Mouse (Mus musculus) liver (tissue): ENCODE measurements around the gene Ugt1a9.
"Not testable (repeated sequence)": the region's sequence is repeated elsewhere in the genome, so short reads cannot be mapped to it uniquely, and the experiment has no call there.

Source experiments
- DNase-seq: peaks from one replicate; pipeline ENCODE4 v3.0.0-alpha.2; 2020; ENCODE audit warnings: mixed read lengths

The Ugt1a9 gene

GRCm38 (mm10) chr1:88109027-88109557 is 38.5 kb downstream of the Ugt1a9 start:
- DNase-seq: not testable (repeated sequence)

- not testable (repeated sequence) for DNase-seq
These were observed 39.0 kb downstream of the Ugt1a9 start for GRCm38 (mm10) chr1:88109604-88110003.

- DNase-seq: not testable (repeated sequence)
These were observed 42.2 kb downstream of the Ugt1a9 start for GRCm38 (mm10) chr1:88112769-88113168.

- DNase-seq: not testable (repeated sequence)
These were observed 50.0 kb downstream of the Ugt1a9 start for GRCm38 (mm10) chr1:88120550-88120949.

GRCm38 (mm10) chr1:88121521-88121920 is 50.9 kb downstream of the Ugt1a9 start:
- peak; percentile 15 for DNase-seq

GRCm38 (mm10) chr1:88125827-88126360 is 55.3 kb downstream of the Ugt1a9 start:
- DNase-seq: not testable (repeated sequence)

- DNase-seq: not testable (repeated sequence)
These were observed 58.5 kb downstream of the Ugt1a9 start for GRCm38 (mm10) chr1:88129091-88129490.

- not testable (repeated sequence) for DNase-seq
These were observed 59.6 kb downstream of the Ugt1a9 start for GRCm38 (mm10) chr1:88130223-88130622.

GRCm38 (mm10) chr1:88133908-88134456 is 63.4 kb downstream of the Ugt1a9 start:
- DNase-seq: no peak

- not testable (repeated sequence) for DNase-seq
These were observed 63.9 kb downstream of the Ugt1a9 start, which contains the start of gene Ugt1a6a for GRCm38 (mm10) chr1:88134457-88135011. Gene Ugt1a6a (plus strand): TSS chr1:88134809.

GRCm38 (mm10) chr1:88135229-88135904 is 64.8 kb downstream of the Ugt1a9 start:
- not testable (repeated sequence) for DNase-seq

GRCm38 (mm10) chr1:88136646-88137045 is 66.0 kb downstream of the Ugt1a9 start:
- no peak for DNase-seq

- DNase-seq: no peak
These were observed 66.7 kb downstream of the Ugt1a9 start for GRCm38 (mm10) chr1:88137264-88137663.

GRCm38 (mm10) chr1:88138145-88138544 is 67.5 kb downstream of the Ugt1a9 start:
- no peak for DNase-seq

- DNase-seq: not testable (repeated sequence)
These were observed 69.9 kb downstream of the Ugt1a9 start for GRCm38 (mm10) chr1:88140492-88140891.

- DNase-seq: peak; percentile 72
These were observed 73.5 kb downstream of the Ugt1a9 start for GRCm38 (mm10) chr1:88143966-88144675.

GRCm38 (mm10) chr1:88145278-88145677 is 74.7 kb downstream of the Ugt1a9 start:
- DNase-seq: peak; percentile 9

- DNase-seq: peak; percentile 7
These were observed 79.5 kb downstream of the Ugt1a9 start for GRCm38 (mm10) chr1:88150133-88150532.

GRCm38 (mm10) chr1:88158430-88158829 is 87.8 kb downstream of the Ugt1a9 start:
- DNase-seq: no peak

- no peak for DNase-seq
These were observed 95.1 kb downstream of the Ugt1a9 start, which contains the start of gene Ugt1a5 for GRCm38 (mm10) chr1:88165711-88166110. Gene Ugt1a5 (plus strand): TSS chr1:88166012.

GRCm38 (mm10) chr1:88172190-88172589 is 101.6 kb downstream of the Ugt1a9 start:
- not testable (repeated sequence) for DNase-seq

- DNase-seq: no peak
These were observed 109.1 kb downstream of the Ugt1a9 start for GRCm38 (mm10) chr1:88179657-88180056.
